Mouse (Mus musculus) embryonic facial prominence, embryonic 15.5 days (tissue): ENCODE measurements around the gene Shh. TPM values are rescaled to one million over a fixed set of nuclear protein-coding genes. Genes with fewer than 3 reads are reported as not detected.
A peak's percentile ranks its signal among the peaks of the same experiment; 100 is the strongest.

Experiments
- ATAC-seq: fragments of 200-750 bp; cut with Nextera tagmentation; 2 replicates; pipeline ENCODE4 v1.8.0; 2017; ENCODE audit warnings: low read depth, moderate TSS enrichment; ENCODE audit not compliant: insufficient number of reproducible peaks, low FRiP score, low TSS enrichment
- H3K27ac ChIP-seq: fragments of 300-500 bp; sonication (generic); replicated peaks from 2 replicates; pipeline ENCODE4 v1.5.1; 2015; ENCODE audit warnings: mild to moderate bottlenecking, inconsistent platforms
- H3K27me3 ChIP-seq: fragments of 300-500 bp; sonication (generic); 2 replicates; pipeline ENCODE4 v1.6.1; 2015; ENCODE audit warnings: inconsistent platforms
- H3K36me3 ChIP-seq: fragments of 300-500 bp; sonication (generic); 2 replicates; pipeline ENCODE4 v1.6.1; 2015; ENCODE audit warnings: mild to moderate bottlenecking, inconsistent platforms
- H3K4me1 ChIP-seq: fragments of 300-500 bp; sonication (generic); 2 replicates; pipeline ENCODE4 v1.6.1; 2015; ENCODE audit warnings: inconsistent platforms
- H3K4me2 ChIP-seq: fragments of 300-500 bp; sonication (generic); replicated peaks from 2 replicates; pipeline ENCODE4 v1.6.1; 2015; ENCODE audit warnings: mild to moderate bottlenecking, inconsistent platforms
- H3K4me3 ChIP-seq: fragments of 300-500 bp; sonication (generic); replicated peaks from 2 replicates; pipeline ENCODE4 v1.5.1; 2015; ENCODE audit warnings: mild to moderate bottlenecking, inconsistent platforms
- H3K9ac ChIP-seq: fragments of 300-500 bp; sonication (generic); 2 replicates; pipeline ENCODE4 v1.6.1; 2015; ENCODE audit warnings: inconsistent platforms
- H3K9me3 ChIP-seq: fragments of 300-500 bp; sonication (generic); replicated peaks from 2 replicates; pipeline ENCODE4 v1.6.1; 2016; ENCODE audit warnings: inconsistent platforms
- WGBS: fragments of 180-500 bp; shearing (Covaris S2); methylation state at CpG from one replicate; pipeline ENCODE4 v1.1.7; 2015; 5-methylcytosine and 5-hydroxymethylcytosine counted together
- polyA plus RNA-seq: library from polyadenylated mRNA; unstranded; fragments of >200 nt; fragmentation: Nextera tagmentation; extraction: Ambion mirVana; gene quantifications from 2 replicates; pipeline ENCODE4 v1.2.1, GENCODE M21; 2015

Shh gene
- 2.2 and 2.9 TPM in 2 replicates for polyA plus RNA-seq

DNA sequence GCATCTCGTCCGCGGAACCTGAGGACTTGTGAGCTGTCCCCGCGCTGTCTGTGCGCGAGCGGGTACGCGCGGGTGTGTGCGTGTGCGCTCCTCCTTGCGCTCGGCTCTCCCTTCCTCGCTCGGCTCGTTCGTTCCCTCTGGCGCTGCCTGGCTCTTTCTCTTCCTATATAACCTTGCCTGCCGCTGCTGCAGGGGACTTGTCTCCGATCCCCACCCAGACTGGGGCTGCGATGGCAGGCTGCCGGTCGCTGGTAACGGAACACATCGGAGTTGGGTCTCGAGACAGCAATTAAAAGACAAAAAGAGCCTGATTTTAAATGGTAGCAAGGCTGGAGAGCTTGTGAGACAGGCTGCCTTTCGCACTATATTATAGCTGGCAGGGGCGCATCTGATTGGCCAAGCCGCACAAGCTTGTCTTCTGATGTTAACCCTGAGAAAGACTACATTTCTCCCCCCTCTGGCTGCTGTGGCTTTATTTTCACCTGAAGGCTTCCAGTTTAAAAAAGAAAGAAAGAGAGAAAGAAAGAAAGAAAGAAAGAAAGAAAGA, at the start of gene Shh:
Shh (minus strand) TSS at position 497 of the 547 bp plus-strand sequence.
- under 1% methylated on average over 31 of the region's 31 CpGs for WGBS
- H3K4me1 ChIP-seq, result peaks cover 27% of the 10 kb centered on the region
- peak within 1 kb of the TSS; percentile 43 for H3K4me2 ChIP-seq
- no peak within 1 kb of the TSS for H3K27ac ChIP-seq
- H3K27me3 ChIP-seq, result peaks cover 99% of the 10 kb centered on the region
- H3K4me3 ChIP-seq, result peak within 1 kb of the TSS; percentile 50
- no peak for ATAC-seq
- no peak within 1 kb of the TSS for H3K9ac ChIP-seq
- no peaks in the 10 kb centered on the region for H3K9me3 ChIP-seq
- no peaks in the 10 kb centered on the region for H3K36me3 ChIP-seq

DNA sequence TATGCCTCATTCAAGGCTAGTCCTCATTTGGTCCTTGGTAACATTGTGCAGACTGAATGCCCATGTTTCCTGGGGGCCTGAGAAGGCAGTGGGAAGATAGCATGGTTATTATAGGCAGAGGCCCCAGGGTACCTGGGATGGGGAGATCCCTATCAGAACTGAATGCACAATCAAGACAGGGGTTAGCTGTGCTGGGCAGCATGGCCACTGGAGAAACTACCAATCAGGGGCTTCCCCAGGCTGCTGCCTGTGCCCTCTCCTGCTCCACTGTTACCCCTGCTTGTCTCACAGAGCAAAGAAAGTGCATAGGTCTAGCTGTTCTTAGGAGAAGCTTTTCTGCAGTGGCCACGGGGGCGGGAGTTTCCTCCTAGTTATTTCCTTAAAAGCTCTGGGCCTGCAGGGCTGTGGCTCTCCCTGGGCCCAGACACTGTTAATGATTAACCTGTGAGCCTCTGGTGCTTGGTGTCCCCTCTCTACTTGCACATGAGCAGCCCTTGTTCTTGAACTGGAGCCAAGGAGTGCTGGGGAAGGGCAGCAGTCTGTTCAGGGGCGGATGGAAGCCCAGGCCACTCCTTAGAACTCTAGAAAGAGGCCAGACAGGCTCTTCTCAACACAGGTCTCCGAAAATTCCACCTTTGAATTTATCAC, 33.9 kb upstream of the Shh start:
- Histone ChIP-seq H3K4me1 (no peaks in the 10 kb centered on the region), H3K9me3 (no peaks in the 10 kb centered on the region), H3K9ac (no peak overlapping the region), H3K36me3 (no peaks in the 10 kb centered on the region), H3K27me3 (no peaks in the 10 kb centered on the region), H3K27ac (no peak overlapping the region), H3K4me2 (no peak overlapping the region), H3K4me3 (no peak overlapping the region)
- no peak for ATAC-seq
- 55% methylated on average over 4 of the region's 4 CpGs for WGBS

DNA sequence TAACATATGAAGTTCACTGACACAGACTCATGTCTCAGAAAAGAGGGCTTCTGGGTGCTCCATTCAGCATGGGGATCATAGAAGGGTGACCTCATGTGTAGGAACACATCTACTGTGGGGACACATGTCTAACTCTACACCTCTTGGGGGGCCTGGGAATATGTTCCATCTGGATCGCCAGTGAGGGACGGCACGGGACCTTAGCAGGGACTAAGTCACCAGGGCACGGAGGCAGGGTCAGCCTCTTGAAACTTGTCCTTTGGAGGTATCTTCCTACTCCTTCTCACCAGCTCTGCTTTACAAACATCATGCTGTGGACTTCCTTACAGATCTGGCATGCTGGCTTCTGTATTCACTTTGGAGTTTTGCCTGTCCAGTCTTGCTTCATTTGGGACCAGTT, 31.8 kb upstream of the Shh start:
- WGBS, result 95% methylated on average over 4 of the region's 4 CpGs
- Histone ChIP-seq H3K4me1 (no peaks in the 10 kb centered on the region), H3K9ac (no peak overlapping the region), H3K36me3 (no peaks in the 10 kb centered on the region), H3K4me2 (no peak overlapping the region), H3K9me3 (no peaks in the 10 kb centered on the region), H3K27ac (no peak overlapping the region), H3K4me3 (no peak overlapping the region), H3K27me3 (no peaks in the 10 kb centered on the region)
- ATAC-seq, result no peak

DNA sequence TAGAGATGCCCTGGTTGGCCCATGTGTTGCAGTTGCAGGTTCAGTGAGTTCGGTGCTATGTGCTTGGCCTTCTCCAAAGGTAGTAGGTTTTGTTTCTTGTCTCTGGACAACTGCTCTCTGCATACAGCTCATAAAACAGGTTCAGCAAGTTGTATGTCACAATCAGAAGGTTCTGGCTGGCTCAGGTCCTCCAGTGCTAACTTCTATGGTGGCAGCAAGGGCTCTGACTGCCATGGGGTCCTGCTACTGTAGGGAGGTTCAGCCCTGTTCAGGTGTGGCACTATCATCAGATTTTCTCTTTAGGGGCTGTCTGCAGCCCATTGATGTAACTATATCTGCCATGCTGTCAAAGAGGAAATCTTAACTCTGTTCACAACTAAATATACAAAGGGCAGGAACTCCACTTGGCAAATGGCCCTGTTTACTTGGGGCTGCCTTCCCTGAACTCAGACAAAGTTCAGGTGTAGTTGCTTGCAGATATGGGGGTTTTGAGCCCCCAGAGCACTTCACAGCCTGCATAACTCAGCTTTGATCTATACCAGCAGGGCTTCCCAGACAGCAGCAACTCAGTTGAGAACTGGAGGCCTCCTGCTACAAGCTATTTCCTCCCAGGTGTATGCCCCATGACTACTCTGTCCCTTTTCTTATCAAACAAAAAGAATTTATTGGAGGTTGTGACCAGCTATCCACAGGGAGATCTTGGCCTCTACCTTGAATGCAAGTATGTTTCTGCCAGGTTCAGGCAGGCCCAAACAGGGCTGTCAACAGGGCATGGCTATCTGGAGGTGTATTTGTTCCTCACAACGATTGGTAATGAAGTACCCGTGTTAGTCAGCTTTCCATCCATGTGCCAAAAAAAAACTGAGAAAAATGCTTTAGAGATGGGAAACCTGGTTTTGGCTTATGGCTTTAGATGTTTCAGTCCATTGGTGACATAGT, 28.9 kb upstream of the Shh start:
- Histone ChIP-seq H3K9me3 (no peaks in the 10 kb centered on the region), H3K36me3 (no peaks in the 10 kb centered on the region), H3K27me3 (no peaks in the 10 kb centered on the region), H3K9ac (no peak overlapping the region), H3K4me3 (no peak overlapping the region), H3K4me2 (no peak overlapping the region), H3K4me1 (no peaks in the 10 kb centered on the region), H3K27ac (no peak overlapping the region)
- no peak for ATAC-seq
- 64% methylated on average over 3 of the region's 3 CpGs for WGBS

DNA sequence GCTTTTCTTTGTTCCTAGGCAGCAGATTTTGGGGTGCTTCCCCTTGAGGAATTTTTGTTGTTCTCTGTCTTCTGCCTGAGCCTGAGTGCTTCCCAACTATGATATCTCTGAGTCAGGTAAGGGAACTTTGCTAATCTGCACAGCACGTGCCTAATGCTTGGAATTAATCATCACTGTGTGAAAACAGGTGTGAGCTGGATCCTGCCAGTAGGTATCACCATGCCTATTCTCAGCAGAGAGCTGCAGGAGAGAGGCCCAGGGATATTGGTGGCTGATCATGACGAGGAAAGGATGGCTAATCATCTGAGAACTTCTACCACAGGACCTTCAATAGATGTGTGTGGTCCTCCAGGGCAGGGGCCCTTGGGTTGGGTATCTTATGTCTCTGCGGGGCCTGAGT, 26.5 kb upstream of the Shh start:
- no peaks in the 10 kb centered on the region for H3K27me3 ChIP-seq
- H3K4me3 ChIP-seq, result no peak overlapping the region
- H3K9me3 ChIP-seq, result no peaks in the 10 kb centered on the region
- no peak for ATAC-seq
- no peak overlapping the region for H3K9ac ChIP-seq
- WGBS, result 69% methylated on average over 3 of the region's 3 CpGs
- H3K36me3 ChIP-seq, result no peaks in the 10 kb centered on the region
- H3K27ac ChIP-seq, result no peak overlapping the region
- H3K4me1 ChIP-seq, result no peaks in the 10 kb centered on the region
- no peak overlapping the region for H3K4me2 ChIP-seq

DNA sequence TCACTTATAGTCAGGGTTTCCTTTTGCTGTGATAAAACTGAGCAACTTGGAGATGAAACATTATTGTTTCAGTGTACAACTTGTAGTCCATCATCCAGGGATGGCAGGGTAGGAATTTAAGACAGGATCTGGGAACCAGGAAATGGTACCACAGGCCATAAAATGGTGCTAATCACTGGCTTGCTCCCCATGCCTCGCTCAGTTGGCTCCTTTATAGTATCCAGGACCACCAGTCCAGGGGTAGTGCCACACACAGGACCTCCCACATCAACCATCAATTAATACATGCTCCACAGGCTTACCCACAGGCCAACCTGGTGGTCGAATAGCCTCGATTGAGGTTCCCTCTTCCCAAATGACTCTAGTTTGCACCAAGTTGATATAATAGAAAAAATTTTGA, 15.9 kb upstream of the Shh start:
- Histone ChIP-seq H3K9me3 (no peaks in the 10 kb centered on the region), H3K4me3 (no peak overlapping the region), H3K4me1 (no peaks in the 10 kb centered on the region), H3K27ac (no peak overlapping the region), H3K9ac (no peak overlapping the region), H3K4me2 (no peak overlapping the region), H3K27me3 (peaks cover 3% of the 10 kb centered on the region; the same call in 1 of the 2 replicates), H3K36me3 (no peaks in the 10 kb centered on the region)
- 69% methylated on average over 3 of the region's 3 CpGs for WGBS
- no peak for ATAC-seq

DNA sequence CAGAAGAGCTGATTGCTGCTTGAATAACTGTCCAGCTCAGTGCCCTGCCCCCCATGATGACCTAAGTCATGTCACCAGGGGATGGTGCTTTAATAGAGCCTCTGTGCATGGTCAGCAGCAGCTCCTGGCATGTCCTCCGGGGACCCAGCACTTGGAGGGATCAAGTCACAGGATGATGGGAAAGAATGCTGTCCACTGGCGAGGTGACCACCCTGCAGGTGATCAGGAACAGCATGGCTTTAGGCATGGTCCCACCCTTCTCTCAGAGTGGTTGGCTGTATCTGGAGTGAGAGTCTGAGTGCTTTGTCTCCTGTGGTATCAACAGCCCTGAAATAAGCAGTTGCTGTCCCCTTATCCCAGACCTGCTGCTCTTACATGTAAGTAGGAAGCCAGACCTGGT, 14.7 kb upstream of the Shh start:
- ATAC-seq, result no peak
- Histone ChIP-seq H3K4me2 (no peak overlapping the region), H3K4me1 (no peaks in the 10 kb centered on the region), H3K36me3 (no peaks in the 10 kb centered on the region), H3K9ac (no peak overlapping the region), H3K27ac (no peak overlapping the region), H3K4me3 (no peak overlapping the region), H3K27me3 (peaks cover 3% of the 10 kb centered on the region; the same call in 1 of the 2 replicates), H3K9me3 (no peaks in the 10 kb centered on the region)
- 58% methylated on average over 2 of the region's 2 CpGs for WGBS

DNA sequence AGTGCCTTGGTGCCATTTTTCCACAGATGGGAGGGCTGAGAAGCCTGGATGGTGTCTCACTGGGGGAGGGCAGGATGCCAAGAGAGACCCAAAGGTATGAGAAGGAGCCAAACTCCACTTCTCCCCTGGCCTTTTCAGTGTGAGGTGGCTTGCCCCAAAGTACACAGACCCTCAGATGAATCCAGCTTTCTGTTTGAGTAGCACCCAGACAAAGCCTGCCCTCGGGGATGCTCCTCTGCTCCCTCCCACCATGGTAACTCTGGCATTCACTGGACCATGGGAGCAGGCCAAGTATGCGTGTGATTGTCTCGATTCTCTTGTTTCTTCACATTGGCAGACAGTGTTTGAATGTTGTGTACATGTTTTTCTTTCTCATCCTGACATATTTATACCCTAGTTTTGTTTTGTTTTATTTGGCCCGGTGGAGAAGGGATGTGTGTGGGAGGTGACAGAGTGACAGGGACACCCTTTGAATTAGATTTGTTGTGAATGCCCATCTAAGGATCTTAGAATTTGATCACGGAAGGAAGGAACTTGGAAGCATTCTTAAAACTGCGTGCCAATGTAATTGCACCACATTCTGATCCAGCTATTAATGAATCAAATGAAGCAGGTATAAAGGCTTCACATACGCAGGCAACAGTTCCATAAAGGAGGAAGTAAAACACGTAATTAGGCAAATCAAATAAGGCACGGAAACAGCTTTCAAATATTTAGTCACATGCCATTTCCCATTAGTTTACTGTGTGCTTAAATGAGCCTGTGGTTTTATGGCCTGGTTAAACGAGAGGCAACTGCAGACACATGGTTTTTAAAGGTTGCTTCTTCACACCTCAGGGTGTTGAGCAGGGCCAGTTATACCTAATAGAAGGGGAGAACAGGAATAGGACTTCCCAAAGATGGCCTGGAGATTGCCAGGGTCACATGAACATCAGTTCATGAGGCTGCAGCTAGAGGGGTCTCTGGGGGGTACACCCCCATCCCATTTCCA, 9.6 kb upstream of the Shh start:
- Histone ChIP-seq H3K27ac (no peak overlapping the region), H3K9ac (no peak overlapping the region), H3K27me3 (peaks cover 14% of the 10 kb centered on the region), H3K36me3 (no peaks in the 10 kb centered on the region), H3K4me1 (no peaks in the 10 kb centered on the region), H3K4me3 (no peak overlapping the region), H3K9me3 (no peaks in the 10 kb centered on the region), H3K4me2 (no peak overlapping the region)
- 69% methylated on average over 10 of the region's 10 CpGs for WGBS
- ATAC-seq, result no peak

DNA sequence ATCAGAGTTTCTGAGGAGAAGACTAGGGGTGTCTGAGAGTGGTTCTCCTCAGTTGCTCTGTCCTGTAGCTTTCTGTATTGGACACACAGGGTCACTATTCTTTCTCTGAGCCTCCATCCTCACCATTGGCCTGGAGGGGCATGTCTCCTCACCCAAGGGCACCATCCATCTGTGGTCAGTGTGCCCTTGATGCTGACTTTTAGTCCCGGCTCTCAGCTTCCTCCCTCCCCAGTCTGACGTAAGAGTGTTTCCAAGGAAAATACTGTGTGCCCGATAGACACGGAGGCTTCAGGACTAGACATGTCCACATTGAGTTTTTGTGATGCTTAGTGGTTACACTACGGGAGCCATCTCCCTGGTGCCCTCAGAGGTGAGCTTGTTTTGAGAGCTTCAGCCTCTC, 6.5 kb upstream of the Shh start:
- no peak overlapping the region for H3K4me2 ChIP-seq
- no peak overlapping the region for H3K27ac ChIP-seq
- no peaks in the 10 kb centered on the region for H3K9me3 ChIP-seq
- H3K9ac ChIP-seq, result no peak overlapping the region
- 83% methylated on average over 5 of the region's 5 CpGs for WGBS
- H3K36me3 ChIP-seq, result no peaks in the 10 kb centered on the region
- peaks cover 41% of the 10 kb centered on the region for H3K27me3 ChIP-seq
- no peak overlapping the region for H3K4me3 ChIP-seq
- no peak for ATAC-seq
- no peaks in the 10 kb centered on the region for H3K4me1 ChIP-seq

DNA sequence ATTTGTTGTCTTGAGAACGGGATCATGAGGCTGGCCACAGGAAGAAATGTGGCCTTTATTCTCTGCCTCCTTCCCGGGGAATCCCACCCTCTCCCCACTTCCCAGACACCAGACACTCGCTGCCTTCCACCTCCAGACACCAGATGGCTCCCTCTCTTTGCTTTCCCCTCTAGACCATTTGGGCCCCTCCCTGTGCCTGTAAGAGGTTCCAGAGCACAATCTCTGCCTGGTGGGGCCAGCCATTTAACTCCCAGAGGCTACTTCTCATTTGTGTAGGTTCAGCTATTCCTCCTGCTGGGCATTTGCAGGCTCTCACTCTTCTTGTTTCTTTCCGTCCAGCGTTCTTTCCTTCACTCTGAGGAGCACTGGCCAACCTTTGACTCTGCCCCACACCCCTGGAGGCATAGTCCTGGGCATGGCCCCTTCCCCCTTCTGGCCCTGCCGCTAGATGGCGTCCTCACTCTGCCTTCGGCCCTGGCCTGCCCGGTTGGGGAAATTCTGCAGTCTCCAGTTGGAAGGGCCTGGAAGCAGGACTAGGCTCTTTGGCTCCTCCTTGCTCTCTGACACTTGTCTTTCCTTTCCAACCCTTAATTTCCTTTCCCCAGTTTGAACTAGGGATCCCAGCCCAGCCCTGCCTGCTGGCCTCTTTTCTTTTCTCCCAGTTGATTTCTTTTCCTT, 2.6 kb upstream of the Shh start:
- no peak for ATAC-seq

More for the DNA sequence above, 2.6 kb upstream of the Shh start:
- Histone ChIP-seq H3K9me3 (no peaks in the 10 kb centered on the region), H3K9ac (no peak overlapping the region), H3K4me1 (peaks cover 19% of the 10 kb centered on the region), H3K27ac (no peak overlapping the region), H3K27me3 (peaks cover 77% of the 10 kb centered on the region), H3K36me3 (no peaks in the 10 kb centered on the region), H3K4me3 (no peak overlapping the region), H3K4me2 (no peak overlapping the region)
- WGBS, result 3% methylated on average over 9 of the region's 9 CpGs
